Comparison of ENCODE assay signal across 18 mouse cellular contexts in the genomic region with DNA sequence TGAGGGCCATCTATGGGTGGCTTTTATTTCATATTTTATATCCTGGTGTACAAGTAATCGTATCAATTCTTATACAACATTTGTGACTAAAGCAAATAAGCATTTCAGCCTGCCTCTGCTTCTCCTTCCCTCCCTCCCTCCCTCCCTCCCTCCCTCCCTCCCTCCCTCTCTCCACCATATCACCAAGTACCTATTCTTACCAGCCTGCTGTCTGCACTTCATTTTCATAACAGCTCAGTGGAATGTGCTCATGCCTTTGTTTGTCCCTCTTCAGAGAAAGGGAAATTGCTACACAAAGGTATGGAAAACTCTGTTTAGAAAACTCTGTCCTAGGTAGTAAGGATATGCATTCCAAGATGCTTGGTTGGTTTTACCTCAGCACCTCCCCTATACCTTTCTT.
"Had no signal": no experiment of that assay in that cellular context is flagged by ENCODE, and none has a peak within 500 bp of the region (broad histone marks: within the 10 kb centered on the region; RNA-seq: fewer than 3 reads in every experiment).

No protein-coding gene starts in this region.

- H3K4me2 ChIP-seq: lung, embryonic 14.5 days; midbrain, embryonic 12.5 days; neural tube, embryonic 13.5 days; neural tube, embryonic 15.5 days had no signal

- H3K9me3 ChIP-seq: midbrain, embryonic 10.5 days; midbrain, embryonic 12.5 days; neural tube, embryonic 13.5 days; neural tube, embryonic 15.5 days had no signal

- H3K27me3 ChIP-seq: midbrain, embryonic 12.5 days; neural tube, embryonic 13.5 days; neural tube, embryonic 15.5 days had no signal

- H3K9ac ChIP-seq: lung, embryonic 14.5 days; midbrain, embryonic 12.5 days; neural tube, embryonic 13.5 days; neural tube, embryonic 15.5 days had no signal

- H3K4me1 ChIP-seq: midbrain, embryonic 12.5 days; neural tube, embryonic 13.5 days; neural tube, embryonic 15.5 days had no signal

- ATAC-seq: midbrain, embryonic 16.5 days had no signal

- DNase-seq: lung, embryonic 14.5 days; lung, postnatal 10 days; lung, postnatal 4 days; midbrain, embryonic 14.5 days; retina, postnatal 1 day; right cerebral cortex, adult 18-20 months; right cerebral cortex, postnatal 25 days; right cerebral cortex, postnatal 4 days; spleen, adult 18-20 months; thymus, adult 18-20 months; thymus, postnatal 14 days; thymus, postnatal 36 days had no signal

- H3K36me3 ChIP-seq: midbrain, embryonic 10.5 days; midbrain, embryonic 12.5 days; neural tube, embryonic 13.5 days; neural tube, embryonic 15.5 days had no signal

- H3K27ac ChIP-seq: midbrain, embryonic 10.5 days; midbrain, embryonic 12.5 days; neural tube, embryonic 13.5 days; neural tube, embryonic 15.5 days had no signal

- H3K4me3 ChIP-seq: midbrain, embryonic 10.5 days; midbrain, embryonic 12.5 days; myocyte; neural tube, embryonic 13.5 days; neural tube, embryonic 15.5 days had no signal
